Mouse (Mus musculus) layer of hippocampus, postnatal 25 days (tissue): ENCODE data around the gene Sgip1. TPM values are rescaled to one million over a fixed set of nuclear protein-coding genes. Genes with fewer than 3 reads are reported as not detected.

Source experiments
- DNase-seq, 2 experiments: peaks; one replicate each; pipeline ENCODE4 v3.0.0; 2022; ENCODE audit warnings: mixed read lengths in 2 of 2, low spot score in 1 of 2; ENCODE audit errors: extremely low spot score in 1 of 2
- total RNA-seq, 2 experiments: library from RNA; stranded (reverse); gene quantifications; 2 replicates each; pipeline ENCODE4 v1.2.3; 2021

Sgip1 gene
- total RNA-seq, 2 experiments from 2014 or later: 267 to 300 TPM

GRCm38 (mm10) chr4:103006943-103007418, 265.9 kb downstream of the Sgip1 start:
- no peak for DNase-seq

GRCm38 (mm10) chr4:103010734-103011133, 269.6 kb downstream of the Sgip1 start:
- DNase-seq: no peak

- no peak for DNase-seq
Observed at GRCm38 (mm10) chr4:103011823-103012222, 270.7 kb downstream of the Sgip1 start.

GRCm38 (mm10) chr4:103013490-103013889, 272.4 kb downstream of the Sgip1 start:
- DNase-seq: no peak

Other genes starting within 250 kb of the Sgip1 start
- gene Tctex1d1, start 237.3 kb downstream of the Sgip1 start, total RNA-seq: under 1 TPM in 1 of 2 experiments, not detected in 1; 0.52 TPM